In the genomic region with DNA sequence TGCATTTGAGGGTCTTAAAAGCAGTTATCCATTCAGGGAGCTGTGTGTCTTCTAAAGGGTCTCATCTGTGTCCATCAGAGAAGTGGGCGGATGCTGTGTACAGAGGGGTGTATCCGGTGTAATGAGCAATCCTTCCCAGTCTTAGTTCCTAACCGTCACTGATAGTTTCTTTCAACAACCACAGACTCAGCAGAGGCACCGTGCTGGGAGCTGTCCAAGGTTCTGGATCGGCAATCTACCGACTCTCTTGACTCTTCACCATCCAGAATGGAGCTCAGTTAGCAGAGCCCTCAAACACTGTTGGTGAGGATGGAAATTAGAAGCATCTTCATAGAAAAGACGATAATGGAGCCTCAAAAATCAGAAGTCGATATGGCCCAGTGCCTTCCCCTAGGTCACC, we compare ENCODE assay signal across 8 mouse cellular contexts.
A peak's percentile ranks its signal among the peaks of the same experiment; 100 is the strongest.
DNase-seq lines count a peak whose midpoint lies in the region; ATAC-seq and TF ChIP-seq lines count a peak whose summit lies in the region.

No protein-coding gene starts in this region.

- no peak overlapping the region for H3K9ac ChIP-seq in midbrain, embryonic 11.5 days (ENCODE audit: low read length)
- H3K9ac ChIP-seq in midbrain, postnatal 0 days (replicated peaks; ENCODE audit: low read length, poor library complexity, severe bottlenecking): no peak overlapping the region
- H3K9ac ChIP-seq in forebrain, embryonic 16.5 days (replicated peaks; ENCODE audit: low read depth, low read length): no peak overlapping the region

- H3K36me3 ChIP-seq in midbrain, embryonic 11.5 days (ENCODE audit: control insufficient read depth, insufficient read depth, low read length): no peaks in the 10 kb centered on the region
- H3K36me3 ChIP-seq in midbrain, postnatal 0 days (ENCODE audit: insufficient read depth, low read length): no peaks in the 10 kb centered on the region
- H3K36me3 ChIP-seq in forebrain, embryonic 16.5 days (ENCODE audit: control insufficient read depth, insufficient read depth): no peaks in the 10 kb centered on the region

- no peak for TF ChIP-seq POLR2A in brain, embryonic 14.5 days (IDR thresholded peaks at IDR 0.05; ENCODE audit: borderline replicate concordance, extremely low read depth, insufficient read depth, insufficient read length, poor library complexity, severe bottlenecking)

- H3K4me3 ChIP-seq in midbrain, embryonic 11.5 days (ENCODE audit: low read depth, low read length): no peak overlapping the region
- no peak overlapping the region for H3K4me3 ChIP-seq in midbrain, postnatal 0 days (ENCODE audit: low read depth, low read length)
- H3K4me3 ChIP-seq in forebrain, embryonic 16.5 days (replicated peaks; ENCODE audit: low read length): no peak overlapping the region

- peak; percentile 88 for DNase-seq in midbrain, embryonic 11.5 days (ENCODE audit: low spot score, missing footprints)
- DNase-seq in midbrain, postnatal 0 days (ENCODE audit: low spot score): no peak
- DNase-seq in brain, embryonic 14.5 days (ENCODE audit: low read depth): peak; percentile 45
- peak; percentile 56 for DNase-seq in kidney, adult 18-20 months
- DNase-seq in mesoderm, embryonic 11.5 days (ENCODE audit: low read depth, low spot score): peak; percentile 87
- DNase-seq in thymus, postnatal 0 days (ENCODE audit: low spot score): no peak

- TF ChIP-seq CTCF in midbrain, postnatal 0 days (IDR thresholded peaks at IDR 0.05): no peak
- TF ChIP-seq CTCF in brain, embryonic 14.5 days (IDR thresholded peaks at IDR 0.05; ENCODE audit: borderline replicate concordance, extremely low read depth, insufficient read depth, insufficient read length): no peak

- H3K9me3 ChIP-seq in midbrain, embryonic 11.5 days (ENCODE audit: control insufficient read depth, low read length): no peaks in the 10 kb centered on the region
- H3K9me3 ChIP-seq in midbrain, postnatal 0 days (ENCODE audit: low read length): no peaks in the 10 kb centered on the region
- no peaks in the 10 kb centered on the region for H3K9me3 ChIP-seq in forebrain, embryonic 16.5 days (ENCODE audit: control insufficient read depth, low read length)

- peaks cover 13% of the 10 kb centered on the region for H3K4me1 ChIP-seq in midbrain, embryonic 11.5 days (ENCODE audit: control insufficient read depth, insufficient read depth, low read length)
- peaks cover 9% of the 10 kb centered on the region; the same call in 1 of the 2 replicates for H3K4me1 ChIP-seq in midbrain, postnatal 0 days (ENCODE audit: insufficient read depth, low read length)
- peaks cover 12% of the 10 kb centered on the region for H3K4me1 ChIP-seq in forebrain, embryonic 16.5 days (replicated peaks; ENCODE audit: control insufficient read depth, insufficient read depth, low read length)

- H3K4me2 ChIP-seq in midbrain, embryonic 11.5 days: no peak overlapping the region
- no peak overlapping the region for H3K4me2 ChIP-seq in midbrain, postnatal 0 days (ENCODE audit: low read depth, low read length, poor library complexity, severe bottlenecking)
- H3K4me2 ChIP-seq in forebrain, embryonic 16.5 days (ENCODE audit: low read length): no peak overlapping the region

- ATAC-seq in midbrain, embryonic 11.5 days (ENCODE audit: low FRiP score): no peak
- no peak for ATAC-seq in midbrain, postnatal 0 days (ENCODE audit: low FRiP score)
- no peak for ATAC-seq in megakaryocyte progenitor cell, adult 5-6 weeks (replicated peaks; ENCODE audit: poor library complexity)
- ATAC-seq in forebrain, embryonic 16.5 days: no peak

- H3K27ac ChIP-seq in midbrain, embryonic 11.5 days (ENCODE audit: low read depth, low read length): no peak overlapping the region
- H3K27ac ChIP-seq in midbrain, postnatal 0 days (ENCODE audit: low read depth, low read length): no peak overlapping the region
- no peak overlapping the region for H3K27ac ChIP-seq in forebrain, embryonic 16.5 days (ENCODE audit: low read length)

- WGBS in midbrain, embryonic 11.5 days: 12% methylated on average over 8 of the region's 8 CpGs
- WGBS in midbrain, postnatal 0 days: 17% methylated on average over 8 of the region's 8 CpGs
- WGBS in forebrain, embryonic 16.5 days: 8% methylated on average over 8 of the region's 8 CpGs

- peaks cover 20% of the 10 kb centered on the region for H3K27me3 ChIP-seq in midbrain, embryonic 11.5 days (ENCODE audit: control insufficient read depth, insufficient read depth, low read length)
- peaks cover 26% of the 10 kb centered on the region for H3K27me3 ChIP-seq in midbrain, postnatal 0 days (ENCODE audit: insufficient read depth, low read length)
- H3K27me3 ChIP-seq in forebrain, embryonic 16.5 days (replicated peaks; ENCODE audit: control insufficient read depth, insufficient read depth, low read length): peaks cover 3% of the 10 kb centered on the region

Comparison
In these comparisons a context has a peak if more than half of its experiments do, and no peak if none do; other contexts are left out.
1. DNase-seq: peak in midbrain, embryonic 11.5 days (single experiment), brain, embryonic 14.5 days (single experiment), kidney, adult 18-20 months (single experiment) and mesoderm, embryonic 11.5 days (single experiment); none in midbrain, postnatal 0 days (single experiment) and thymus, postnatal 0 days (single experiment).